Mouse (Mus musculus) heart, adult 10 weeks (tissue): ENCODE data around the gene Cnih2. TPM values are rescaled to one million over a fixed set of nuclear protein-coding genes. Genes with fewer than 3 reads are reported as not detected.

ENCODE experiments used
- polyA plus RNA-seq: library from polyadenylated mRNA; stranded (reverse); fragments of 350-450 nt; fragmentation: Illumina TruSeq; extraction: RNeasy Lipid Tissue Mini Kit (QIAGEN cat#74804); gene quantifications from one replicate; pipeline ENCODE4 v1.2.3, GENCODE M21; 2014; ENCODE audit warnings: low read depth, low replicate concordance

The Cnih2 gene
- 0.34 TPM for polyA plus RNA-seq

GRCm38 (mm10) chr19:5098363-5099143 lies at the start of gene Cnih2:
Gene Cnih2 (minus strand): TSS chr19:5098521.

DNA sequence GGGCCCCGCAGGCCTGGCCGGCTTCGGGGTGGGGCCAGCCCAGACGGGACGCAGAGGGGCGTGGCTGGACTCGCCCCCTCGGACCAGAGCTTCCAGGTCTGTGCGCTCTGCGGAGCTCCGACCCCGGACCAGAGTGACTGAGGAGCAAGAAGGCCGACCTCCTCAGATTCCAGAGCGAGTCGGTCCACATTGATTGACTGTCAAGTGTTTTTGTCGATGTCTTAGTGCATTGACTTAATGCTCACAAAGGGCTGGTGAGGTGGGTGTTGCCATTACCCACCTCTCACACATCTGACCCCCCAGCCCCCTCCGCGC lies 20.0 kb upstream of the Cnih2 start, which contains the start of gene Klc2:
Klc2 (minus strand) TSS at position 177 of the 315 bp plus-strand sequence.

GRCm38 (mm10) chr19:5106731-5107191 lies 8.4 kb upstream of the Cnih2 start, which contains the start of gene Rab1b:
Gene Rab1b (minus strand): TSS chr19:5107072.

DNA sequence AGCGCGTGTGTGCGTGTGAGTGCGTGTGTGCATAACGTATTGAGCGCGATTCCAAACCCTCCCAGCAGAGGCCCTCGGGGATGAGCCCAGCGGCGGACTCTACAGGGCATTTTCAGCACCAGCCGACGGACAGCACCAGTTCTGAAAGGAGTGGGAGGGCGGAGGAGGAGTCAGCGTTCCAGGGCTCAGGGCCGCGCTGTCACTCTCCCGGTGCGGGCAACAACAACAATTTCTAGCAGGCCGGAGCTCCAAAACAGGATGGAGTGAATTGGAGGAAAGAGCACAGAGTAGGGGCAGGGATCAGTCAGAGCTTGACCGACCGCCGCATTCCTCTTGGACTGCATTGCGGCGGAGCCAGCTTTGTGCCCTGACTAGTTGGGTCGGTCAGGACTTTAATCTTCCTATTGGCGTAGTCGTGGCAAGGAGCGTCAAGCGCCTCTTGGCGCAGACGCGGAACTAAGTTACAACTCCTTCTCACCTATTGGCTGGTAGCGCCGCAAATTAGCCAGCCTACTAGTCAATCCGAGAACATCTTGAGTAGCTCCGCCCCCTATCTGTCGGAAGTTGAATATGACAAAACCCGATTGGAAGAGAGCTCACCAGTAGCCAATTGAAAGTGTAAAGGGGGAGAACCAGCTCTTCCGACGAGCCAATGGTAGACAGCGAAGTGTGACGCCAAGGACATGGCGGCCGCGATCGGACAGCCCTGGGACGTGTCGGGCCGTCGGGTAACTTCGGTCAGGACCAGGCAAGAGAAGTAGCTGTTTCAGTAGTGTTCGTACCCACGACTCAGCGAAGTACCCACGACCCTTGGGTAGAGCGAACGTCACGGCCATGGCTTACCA lies 10.2 kb downstream of the Cnih2 start, which contains the start of gene Yif1a:
Yif1a (plus strand) TSS at position 655 of the 845 bp plus-strand sequence.

GRCm38 (mm10) chr19:5085145-5085863 lies 13.0 kb downstream of the Cnih2 start, which contains the start of gene Tmem151a:
Gene Tmem151a (minus strand): TSS chr19:5085531.

GRCm38 (mm10) chr19:5067867-5068569 lies 30.3 kb downstream of the Cnih2 start, which contains the start of gene Cd248:
Gene Cd248 (plus strand): TSS chr19:5068078.

GRCm38 (mm10) chr19:5050047-5050905 lies 48.0 kb downstream of the Cnih2 start, which contains the start of gene Rin1:
Gene Rin1 (plus strand): TSS chr19:5050481.

Other genes starting within 250 kb of the Cnih2 start
- gene Ctsf, start 243.4 kb downstream of the Cnih2 start, polyA plus RNA-seq, result 63.9 TPM
- gene Actn3, start 220.6 kb downstream of the Cnih2 start, polyA plus RNA-seq, result 0.71 TPM
- 4.5 TPM for gene Zdhhc24, start 219.9 kb downstream of the Cnih2 start, polyA plus RNA-seq
- 2.6 TPM for gene Bbs1, start 191.9 kb downstream of the Cnih2 start, polyA plus RNA-seq
- gene Dpp3, start 170.2 kb downstream of the Cnih2 start, polyA plus RNA-seq, result 24.4 TPM
- gene Peli3, start 155.4 kb downstream of the Cnih2 start, polyA plus RNA-seq, result 2.7 TPM
- gene Mrpl11, start 136.4 kb downstream of the Cnih2 start, polyA plus RNA-seq, result 87.5 TPM
- 0.81 TPM for gene Npas4, start 108.2 kb downstream of the Cnih2 start, polyA plus RNA-seq
- gene Slc29a2, start 74.7 kb downstream of the Cnih2 start, polyA plus RNA-seq, result 14.6 TPM
- 42.6 TPM for gene B4gat1, start 59.7 kb downstream of the Cnih2 start, polyA plus RNA-seq
- gene AC124502.3, start 59.6 kb downstream of the Cnih2 start, polyA plus RNA-seq, result 1.0 TPM
- 19.7 TPM for gene Brms1, start 57.2 kb downstream of the Cnih2 start, polyA plus RNA-seq
- 1.7 TPM for gene Rin1, start 48.0 kb downstream of the Cnih2 start, polyA plus RNA-seq
- gene Cd248, start 30.4 kb downstream of the Cnih2 start, polyA plus RNA-seq, result 10.5 TPM
- 2.0 TPM for gene Tmem151a, start 13.0 kb downstream of the Cnih2 start, polyA plus RNA-seq
- 90.7 TPM for gene Yif1a, start 10.0 kb downstream of the Cnih2 start, polyA plus RNA-seq
- 163 TPM for gene Rab1b, start 8.6 kb upstream of the Cnih2 start, polyA plus RNA-seq
- 41.4 TPM for gene Klc2, start 20.0 kb upstream of the Cnih2 start, polyA plus RNA-seq
- 19.3 TPM for gene Pacs1, start 174.6 kb upstream of the Cnih2 start, polyA plus RNA-seq
- 111 TPM for gene Sf3b2, start 196.9 kb upstream of the Cnih2 start, polyA plus RNA-seq
- gene Gal3st3, start 199.8 kb upstream of the Cnih2 start, polyA plus RNA-seq, result 16.3 TPM
- not detected for gene Catsper1, start 237.2 kb upstream of the Cnih2 start, polyA plus RNA-seq